Mouse (Mus musculus): Measurements from ENCODE around the gene Ccl28. TPM values are rescaled to one million over a fixed set of nuclear protein-coding genes. Genes with fewer than 3 reads are reported as not detected.
"Not testable (repeated sequence)": the region's sequence is repeated elsewhere in the genome, so short reads cannot be mapped to it uniquely, and the experiment has no call there.

Gene Ccl28
- polyA plus RNA-seq, 1 experiment = 0.17 TPM

GRCm38 (mm10) chr13:119646511-119646910 is 22.9 kb downstream of the Ccl28 start:
- TF ChIP-seq CTCF (IDR thresholded peaks at IDR 0.05; ENCODE audit: extremely low read depth, insufficient read depth, low read length) (no peak), POLR2A (IDR thresholded peaks at IDR 0.05; ENCODE audit: extremely low read depth, insufficient read depth, low read length) (no peak)
- peaks cover 2% of the 10 kb centered on the region for H3K4me1 ChIP-seq (ENCODE audit: control insufficient read depth, insufficient read depth, low read length)
- no peak overlapping the region for H3K27ac ChIP-seq (ENCODE audit: insufficient read depth, low read length)
- no peak overlapping the region for H3K4me3 ChIP-seq (ENCODE audit: insufficient read depth, low read length)

- peak overlapping the region; percentile 26; the same call in 1 of the 2 replicates for H3K27ac ChIP-seq (ENCODE audit: insufficient read depth, low read length)
- TF ChIP-seq POLR2A (IDR thresholded peaks at IDR 0.05; ENCODE audit: extremely low read depth, insufficient read depth, low read length) (peak; percentile 55), CTCF (IDR thresholded peaks at IDR 0.05; ENCODE audit: extremely low read depth, insufficient read depth, low read length) (no peak)
- H3K4me3 ChIP-seq (ENCODE audit: insufficient read depth, low read length) = no peak overlapping the region
- H3K4me1 ChIP-seq (ENCODE audit: control insufficient read depth, insufficient read depth, low read length) = peaks cover 2% of the 10 kb centered on the region
Observed at GRCm38 (mm10) chr13:119648891-119649698, 25.5 kb downstream of the Ccl28 start.

DNA sequence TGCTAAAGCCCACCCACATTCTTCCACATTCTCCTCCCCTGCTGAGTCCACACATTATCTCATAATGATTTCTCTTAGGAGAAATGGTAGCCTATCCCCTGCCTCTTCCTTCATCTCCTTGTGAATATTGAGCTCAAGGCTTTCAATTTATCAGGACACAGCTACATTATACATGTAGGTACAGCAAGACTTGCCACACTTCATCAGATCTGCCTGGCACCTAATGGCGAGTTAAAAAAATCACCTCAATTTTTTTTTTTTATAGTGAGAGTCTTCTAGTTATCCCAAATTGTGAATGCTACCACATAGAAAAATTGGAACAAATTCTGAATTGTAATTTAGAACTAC is 26.1 kb downstream of the Ccl28 start:
- TF ChIP-seq CTCF (IDR thresholded peaks at IDR 0.05; ENCODE audit: extremely low read depth, insufficient read depth, low read length) = no peak
- TF ChIP-seq POLR2A (IDR thresholded peaks at IDR 0.05; ENCODE audit: extremely low read depth, insufficient read depth, low read length) = no peak
- H3K4me3 ChIP-seq (ENCODE audit: insufficient read depth, low read length) = no peak overlapping the region
- peak overlapping the region; percentile 26; the same call in 1 of the 2 replicates for H3K27ac ChIP-seq (ENCODE audit: insufficient read depth, low read length)

GRCm38 (mm10) chr13:119654734-119655133 is 31.1 kb downstream of the Ccl28 start:
- Histone ChIP-seq H3K4me1 (ENCODE audit: control insufficient read depth, insufficient read depth, low read length) (peaks cover 3% of the 10 kb centered on the region; the same call in 1 of the 2 replicates), H3K27ac (ENCODE audit: insufficient read depth, low read length) (no peak overlapping the region), H3K4me3 (ENCODE audit: insufficient read depth, low read length) (no peak overlapping the region)
- no peak for TF ChIP-seq CTCF (IDR thresholded peaks at IDR 0.05; ENCODE audit: extremely low read depth, insufficient read depth, low read length)
- TF ChIP-seq POLR2A (IDR thresholded peaks at IDR 0.05; ENCODE audit: extremely low read depth, insufficient read depth, low read length) = no peak

More for the DNA sequence above, 26.1 kb downstream of the Ccl28 start:
- H3K4me1 ChIP-seq (ENCODE audit: control insufficient read depth, insufficient read depth, low read length) = peaks cover 2% of the 10 kb centered on the region

DNA sequence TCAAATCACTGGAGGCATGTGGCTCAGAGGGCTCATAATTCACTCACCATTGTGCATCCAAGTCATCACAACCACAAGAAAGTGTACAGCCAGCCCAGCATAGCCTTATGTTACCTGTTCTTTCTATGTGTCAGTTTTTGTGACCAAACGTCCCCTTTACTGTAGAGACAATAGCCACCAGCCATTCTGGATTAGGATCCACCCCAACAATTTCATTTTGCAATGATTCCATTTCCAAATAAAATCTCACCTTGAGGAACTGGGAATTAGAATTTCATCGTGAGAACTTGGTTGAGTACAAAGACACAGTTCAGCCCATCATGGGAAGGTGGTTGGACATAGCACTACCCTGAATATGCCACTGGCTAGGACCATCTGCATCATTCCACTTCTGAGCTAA is 32.6 kb downstream of the Ccl28 start:
- Histone ChIP-seq H3K27ac (ENCODE audit: insufficient read depth, low read length) (peak overlapping the region; percentile 23; the same call in 1 of the 2 replicates), H3K4me1 (ENCODE audit: control insufficient read depth, insufficient read depth, low read length) (peaks cover 3% of the 10 kb centered on the region; the same call in 1 of the 2 replicates), H3K4me3 (ENCODE audit: insufficient read depth, low read length) (no peak overlapping the region)
- TF ChIP-seq POLR2A (IDR thresholded peaks at IDR 0.05; ENCODE audit: extremely low read depth, insufficient read depth, low read length) = no peak
- TF ChIP-seq CTCF (IDR thresholded peaks at IDR 0.05; ENCODE audit: extremely low read depth, insufficient read depth, low read length) = no peak

DNA sequence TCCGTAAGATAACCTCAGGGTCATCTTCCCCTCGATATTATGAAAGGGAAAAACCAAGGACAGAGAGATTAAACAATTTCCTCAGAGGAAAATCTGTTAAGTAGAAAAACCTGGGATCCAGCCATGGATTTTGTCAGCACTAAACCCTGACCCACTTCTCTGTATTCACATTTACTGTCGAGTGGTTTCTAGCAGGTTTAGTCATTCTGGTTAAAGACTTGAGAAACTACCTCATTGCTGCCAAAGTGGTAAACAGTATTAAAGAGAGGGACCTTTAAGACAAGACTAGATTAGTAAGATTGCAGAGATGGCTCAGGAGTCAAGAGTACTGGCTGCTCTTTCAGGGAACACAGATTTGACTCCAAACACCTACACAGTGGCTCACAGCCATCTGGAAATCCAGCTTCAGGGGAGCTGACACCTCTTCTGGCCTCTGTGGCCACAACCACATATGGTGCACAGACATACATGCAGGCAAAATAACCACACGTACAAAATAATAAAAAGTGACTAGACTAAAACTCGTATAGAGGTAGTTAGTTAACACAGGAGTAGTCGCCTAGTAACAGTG is 33.3 kb downstream of the Ccl28 start:
- Histone ChIP-seq H3K4me3 (ENCODE audit: insufficient read depth, low read length) (no peak overlapping the region), H3K27ac (ENCODE audit: insufficient read depth, low read length) (no peak overlapping the region), H3K4me1 (ENCODE audit: control insufficient read depth, insufficient read depth, low read length) (peaks cover 3% of the 10 kb centered on the region; the same call in 1 of the 2 replicates)
- TF ChIP-seq CTCF (IDR thresholded peaks at IDR 0.05; ENCODE audit: extremely low read depth, insufficient read depth, low read length) (no peak), POLR2A (IDR thresholded peaks at IDR 0.05; ENCODE audit: extremely low read depth, insufficient read depth, low read length) (no peak)

GRCm38 (mm10) chr13:119661420-119661819 is 37.8 kb downstream of the Ccl28 start:
- not testable (repeated sequence) for H3K27ac ChIP-seq (ENCODE audit: insufficient read depth, low read length)

DNA sequence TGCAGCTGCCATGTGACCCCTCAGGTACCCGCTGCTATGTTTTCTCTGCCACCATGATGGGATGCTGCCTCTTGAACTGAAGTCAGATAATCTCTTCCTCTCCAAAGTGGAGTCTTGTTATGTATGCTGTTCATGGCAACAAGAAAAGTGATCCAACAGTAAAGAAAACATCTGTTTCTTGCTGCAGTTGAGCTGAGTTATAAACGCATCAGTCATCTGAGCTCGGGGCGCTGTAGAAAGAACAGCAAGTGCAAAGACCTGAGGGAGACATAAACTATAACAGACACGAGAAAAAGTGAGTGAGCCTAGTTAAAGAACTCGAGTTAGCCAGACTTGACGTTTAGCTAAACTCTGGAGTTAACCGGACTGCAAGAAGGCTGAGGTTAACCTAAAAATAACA is 55.2 kb downstream of the Ccl28 start:
- no peak overlapping the region for H3K4me3 ChIP-seq (ENCODE audit: insufficient read depth, low read length)

More at GRCm38 (mm10) chr13:119661420-119661819, 37.8 kb downstream of the Ccl28 start:
- H3K4me3 ChIP-seq (ENCODE audit: insufficient read depth, low read length); H3K4me1 ChIP-seq (ENCODE audit: control insufficient read depth, insufficient read depth, low read length): not testable (repeated sequence)

DNA sequence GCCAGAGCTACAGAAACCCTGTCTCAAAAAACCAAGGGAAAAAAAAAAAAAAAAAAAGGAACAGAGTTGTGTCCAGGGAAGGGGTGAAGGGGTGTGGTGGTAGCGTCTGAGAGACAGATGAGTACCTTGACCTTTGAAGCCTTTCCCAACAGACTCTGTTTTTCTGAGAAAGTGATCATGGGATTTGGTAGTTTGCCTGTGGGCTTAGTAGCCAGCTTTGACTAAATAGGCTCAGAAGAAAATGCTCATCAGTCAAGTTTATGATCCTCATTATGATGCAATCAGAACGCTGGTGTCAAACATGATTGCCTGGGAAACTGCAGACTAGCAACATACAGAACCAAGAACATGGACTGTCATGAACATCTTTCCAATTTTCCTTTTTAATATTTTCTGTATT is 56.1 kb downstream of the Ccl28 start:
- no peaks in the 10 kb centered on the region for H3K4me1 ChIP-seq (ENCODE audit: control insufficient read depth, insufficient read depth, low read length)
- no peak for TF ChIP-seq CTCF (IDR thresholded peaks at IDR 0.05; ENCODE audit: extremely low read depth, insufficient read depth, low read length)
- no peak for TF ChIP-seq POLR2A (IDR thresholded peaks at IDR 0.05; ENCODE audit: extremely low read depth, insufficient read depth, low read length)
- H3K27ac ChIP-seq (ENCODE audit: insufficient read depth, low read length) = no peak overlapping the region
- H3K4me3 ChIP-seq (ENCODE audit: insufficient read depth, low read length) = no peak overlapping the region

More for the DNA sequence above, 55.2 kb downstream of the Ccl28 start:
- TF ChIP-seq POLR2A (IDR thresholded peaks at IDR 0.05; ENCODE audit: extremely low read depth, insufficient read depth, low read length) (no peak), CTCF (IDR thresholded peaks at IDR 0.05; ENCODE audit: extremely low read depth, insufficient read depth, low read length) (no peak)
- Histone ChIP-seq H3K4me1 (ENCODE audit: control insufficient read depth, insufficient read depth, low read length) (no peaks in the 10 kb centered on the region), H3K27ac (ENCODE audit: insufficient read depth, low read length) (no peak overlapping the region)

DNA sequence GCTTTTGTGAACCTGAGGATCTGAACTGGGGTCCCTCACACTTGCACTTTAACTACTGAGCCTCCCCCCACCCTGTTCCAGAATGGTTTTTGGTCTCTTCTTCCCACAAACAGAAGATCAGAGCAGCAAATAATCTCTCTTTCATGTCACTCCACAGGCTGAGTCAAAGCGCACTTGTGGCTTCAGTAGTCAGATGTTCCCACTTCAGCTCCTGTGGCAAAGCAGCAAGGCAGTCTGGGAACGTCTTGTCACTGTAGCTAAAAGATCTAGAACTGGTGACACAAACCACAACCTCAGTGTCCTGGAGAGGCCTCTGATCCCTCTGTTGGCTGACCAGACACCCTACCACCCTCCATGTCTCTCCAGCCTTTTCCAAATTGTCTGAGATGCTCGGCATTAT is 57.5 kb downstream of the Ccl28 start:
- no peak overlapping the region for H3K27ac ChIP-seq (ENCODE audit: insufficient read depth, low read length)
- TF ChIP-seq CTCF (IDR thresholded peaks at IDR 0.05; ENCODE audit: extremely low read depth, insufficient read depth, low read length) = no peak
- no peak for TF ChIP-seq POLR2A (IDR thresholded peaks at IDR 0.05; ENCODE audit: extremely low read depth, insufficient read depth, low read length)
- H3K4me3 ChIP-seq (ENCODE audit: insufficient read depth, low read length) = no peak overlapping the region
- H3K4me1 ChIP-seq (ENCODE audit: control insufficient read depth, insufficient read depth, low read length) = no peaks in the 10 kb centered on the region

Measured in cortical plate, adult 2 months (tissue).